Mouse (Mus musculus): ENCODE measurements around the gene Psmb4.

GRCm38 (mm10) chr3:94849338-94849737 is 37.4 kb downstream of the Psmb4 start:
- TF ChIP-seq CTCF (IDR thresholded peaks at IDR 0.05; ENCODE audit: low read depth, low read length), result no peak
- no peak for TF ChIP-seq POLR2A (IDR thresholded peaks at IDR 0.05; ENCODE audit: insufficient read depth, low read length)
